Mouse (Mus musculus) layer of hippocampus, postnatal 36 days (tissue): ENCODE measurements at regions not wholly inside any gene's neighbourhood (a gene's known extent, or its start where the extent isn't known, plus 50 kb on each side); places are given as distances from the start of the nearest gene placed in this dataset.
A peak's percentile ranks its signal among the peaks of the same experiment; 100 is the strongest.

Source experiments
- DNase-seq, 2 experiments: peaks; one replicate each; pipeline ENCODE4 v3.0.0; 2022

- no peak for DNase-seq
Observed at GRCm38 (mm10) chr13:102143848-102144247, 375.8 kb upstream of the Pik3r1 start.

- no peak for DNase-seq
Observed at GRCm38 (mm10) chr13:102148039-102148438, 380.0 kb upstream of the Pik3r1 start.

- no peak for DNase-seq
Observed at GRCm38 (mm10) chr13:102153785-102154608, 386.0 kb upstream of the Pik3r1 start.

DNA sequence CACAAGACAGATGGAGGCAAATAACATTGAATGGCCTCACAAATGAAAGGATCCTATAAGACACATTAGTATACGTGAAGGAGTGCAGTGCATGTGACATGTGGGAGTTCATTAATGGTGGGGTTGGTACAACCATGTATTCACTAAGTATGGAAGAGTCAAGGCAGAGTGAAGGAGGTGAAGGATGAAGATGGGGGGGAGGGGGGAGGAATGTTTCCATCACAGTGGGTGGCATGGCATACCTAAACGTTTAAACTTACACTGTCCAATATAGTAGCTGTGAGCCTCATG lies 386.5 kb upstream of the Pik3r1 start:
- no peak for DNase-seq

GRCm38 (mm10) chr13:102157369-102158130 lies 389.5 kb upstream of the Pik3r1 start:
- DNase-seq: no peak

- DNase-seq: no peak
Observed at GRCm38 (mm10) chr13:102173382-102174234, 405.6 kb upstream of the Pik3r1 start.

DNA sequence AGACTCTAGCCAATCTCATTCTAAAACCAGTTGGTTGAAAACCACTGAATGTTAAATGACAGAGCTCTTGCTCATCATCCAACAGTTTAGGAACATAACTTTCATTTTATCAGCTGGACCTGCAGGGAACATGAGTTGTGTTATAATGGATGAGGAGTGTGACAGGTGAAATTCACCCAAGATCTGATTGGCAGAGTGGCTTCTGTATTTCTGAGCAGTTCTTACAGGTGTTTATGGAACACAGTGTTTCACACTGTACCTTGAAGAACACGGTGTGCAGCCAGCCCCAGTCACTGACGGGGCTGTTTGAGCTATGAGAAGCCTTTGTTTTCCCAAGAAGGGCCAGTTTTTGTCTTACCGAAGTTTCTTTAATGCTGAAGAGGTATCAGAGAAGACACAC lies 406.4 kb upstream of the Pik3r1 start:
- no peak for DNase-seq

DNA sequence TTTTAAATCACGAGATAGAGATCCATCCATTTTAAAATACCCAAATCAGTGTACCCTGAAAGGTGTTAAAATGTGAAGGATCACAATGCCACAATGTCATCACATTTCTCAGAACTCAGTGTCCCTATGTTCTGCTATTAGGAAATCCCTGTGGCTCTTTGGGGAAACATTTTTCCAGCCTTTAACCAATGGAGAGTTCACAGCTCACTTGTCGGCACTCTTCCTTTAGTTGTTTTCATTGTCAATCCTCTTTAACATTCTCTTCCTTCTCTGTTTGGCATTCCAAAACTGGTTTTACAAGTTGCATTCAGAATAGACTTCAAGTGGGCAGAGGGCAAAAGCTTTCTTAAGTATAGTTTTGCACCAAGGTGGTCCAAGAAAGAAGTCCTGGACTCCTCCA lies 406.9 kb upstream of the Pik3r1 start:
- DNase-seq: no peak

DNA sequence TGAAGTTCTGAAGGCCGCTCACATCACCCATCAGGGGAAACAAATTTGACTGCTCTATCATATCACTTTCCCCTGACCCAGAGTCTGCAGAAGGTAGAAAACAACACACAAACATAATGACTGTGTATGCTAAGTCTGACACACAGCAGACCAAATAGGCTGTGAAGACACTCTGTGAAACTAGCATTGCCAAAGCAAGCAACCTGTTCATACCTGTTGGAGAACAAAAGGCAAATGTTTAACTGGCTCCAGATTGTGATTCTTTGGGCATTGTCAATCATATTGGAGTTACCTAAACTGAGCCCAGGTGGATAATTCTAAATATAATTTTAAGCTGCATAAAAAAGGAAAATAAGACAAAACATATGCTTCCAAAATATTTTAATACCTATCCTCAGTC lies 407.4 kb upstream of the Pik3r1 start:
- no peak for DNase-seq

- no peak for DNase-seq
Observed at GRCm38 (mm10) chr13:102176456-102176855, 408.4 kb upstream of the Pik3r1 start.

DNA sequence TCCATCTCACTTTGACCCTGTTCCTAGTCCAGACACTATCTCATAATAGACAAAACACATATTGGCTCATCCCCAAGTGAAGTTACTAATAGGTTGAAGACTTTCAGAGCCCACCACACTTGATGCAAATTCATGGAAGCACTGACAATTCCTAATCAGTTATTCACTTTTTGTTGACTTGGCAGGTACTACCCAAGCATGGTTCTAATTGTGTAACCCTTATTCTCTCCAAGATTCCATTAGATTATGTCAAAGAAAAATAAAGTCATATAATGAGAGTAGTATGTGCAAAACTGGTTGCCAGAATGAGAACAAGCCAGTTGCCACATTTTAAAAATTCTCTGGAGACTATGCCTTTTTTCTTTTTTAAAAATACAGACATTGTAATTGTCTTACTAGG lies 426.7 kb upstream of the Pik3r1 start:
- DNase-seq: no peak

- no peak for DNase-seq
Observed at GRCm38 (mm10) chr13:102202301-102202700, 434.3 kb upstream of the Pik3r1 start.

DNA sequence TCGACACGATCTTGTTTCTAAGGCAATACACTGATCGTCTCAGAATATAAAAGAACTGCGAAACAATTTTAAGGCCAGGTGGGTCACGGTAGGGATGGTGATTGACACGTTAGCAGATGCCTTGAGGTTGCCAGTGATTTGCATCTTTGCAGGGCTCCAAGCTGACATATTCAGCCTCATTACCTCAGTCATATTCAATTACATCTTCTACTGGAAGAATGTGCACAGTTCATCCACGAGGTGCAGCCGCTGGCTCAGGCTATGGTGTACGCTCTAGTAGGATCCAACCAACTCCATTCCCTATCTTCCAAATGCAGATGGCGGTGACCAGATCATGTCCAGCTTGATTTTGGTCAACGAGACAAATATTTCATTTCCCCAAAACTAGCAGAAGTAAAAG lies 450.5 kb upstream of the Pik3r1 start:
- no peak for DNase-seq

GRCm38 (mm10) chr13:102231048-102231447 lies 462.3 kb upstream of the Cd180 start:
- no peak for DNase-seq

DNA sequence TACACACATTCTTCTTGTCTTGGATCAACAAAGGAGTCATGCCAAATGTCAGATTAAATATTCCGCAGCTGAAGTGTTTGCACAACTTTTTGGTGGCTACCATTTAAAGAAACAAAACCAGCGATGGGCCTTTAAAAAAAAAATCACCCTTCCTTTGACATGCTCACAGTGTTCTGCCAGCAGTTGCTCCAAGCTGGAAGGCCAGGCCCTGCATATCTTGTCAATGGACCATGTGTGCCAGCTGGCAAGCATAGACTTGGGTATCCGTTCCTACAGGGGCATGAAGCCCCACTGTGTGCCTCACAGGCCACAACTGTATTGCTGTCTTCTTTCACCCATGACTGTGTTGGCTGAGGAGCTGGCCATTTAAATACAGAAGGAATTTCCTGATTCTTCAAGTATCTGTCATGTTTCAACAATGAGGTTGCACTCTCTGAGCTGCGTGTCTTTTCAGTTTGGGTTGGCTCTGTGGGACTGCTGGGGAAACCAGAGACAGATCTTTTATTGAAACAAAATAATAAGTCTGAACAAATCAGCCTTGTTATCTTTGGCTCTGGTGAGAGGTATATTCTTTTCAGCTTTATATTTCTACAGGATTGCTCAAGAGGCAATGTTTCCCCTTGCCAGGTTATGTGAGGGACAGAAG lies 460.9 kb upstream of the Cd180 start:
- DNase-seq: peak; percentile 3 to 6

DNA sequence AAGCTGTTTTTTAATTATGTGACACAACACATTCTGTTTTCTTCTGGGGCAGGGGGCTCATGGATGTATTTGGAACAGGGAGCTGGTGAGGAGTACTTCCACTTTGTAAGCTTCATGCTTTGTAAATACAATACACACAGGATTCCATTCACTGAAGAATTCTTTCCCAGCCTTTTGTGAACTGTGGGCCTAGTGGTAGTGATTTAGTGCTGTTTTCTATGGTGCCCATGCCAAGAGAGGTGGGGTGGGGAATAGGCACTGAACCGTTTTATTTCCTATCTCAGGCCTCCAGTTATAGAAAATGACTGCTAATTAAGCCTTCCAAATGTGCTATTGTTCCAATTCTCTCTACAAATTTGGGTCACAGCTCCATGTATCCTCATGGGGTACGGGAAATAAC lies 442.5 kb upstream of the Cd180 start:
- DNase-seq: no peak

DNA sequence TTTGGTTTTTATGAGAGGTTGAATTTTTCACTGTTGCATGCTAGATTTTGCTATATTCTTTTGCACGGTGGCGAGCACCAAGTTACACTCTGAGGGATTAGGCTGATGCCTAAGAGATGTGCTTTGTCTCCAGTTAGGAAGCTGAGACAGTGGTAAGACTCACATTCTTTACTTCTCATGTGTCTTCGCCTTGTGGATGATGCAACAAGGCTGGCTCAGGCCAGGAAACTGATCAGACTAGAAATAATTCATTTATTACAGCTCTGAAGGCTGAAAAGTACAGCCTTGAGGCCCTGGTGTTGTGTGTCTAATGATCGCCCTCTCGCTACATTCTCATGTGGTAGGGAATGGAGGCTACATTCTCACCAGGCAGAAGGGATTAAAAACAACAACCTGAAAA lies 441.6 kb upstream of the Cd180 start:
- no peak for DNase-seq

GRCm38 (mm10) chr13:102255401-102256371 lies 437.7 kb upstream of the Cd180 start:
- DNase-seq: no peak

DNA sequence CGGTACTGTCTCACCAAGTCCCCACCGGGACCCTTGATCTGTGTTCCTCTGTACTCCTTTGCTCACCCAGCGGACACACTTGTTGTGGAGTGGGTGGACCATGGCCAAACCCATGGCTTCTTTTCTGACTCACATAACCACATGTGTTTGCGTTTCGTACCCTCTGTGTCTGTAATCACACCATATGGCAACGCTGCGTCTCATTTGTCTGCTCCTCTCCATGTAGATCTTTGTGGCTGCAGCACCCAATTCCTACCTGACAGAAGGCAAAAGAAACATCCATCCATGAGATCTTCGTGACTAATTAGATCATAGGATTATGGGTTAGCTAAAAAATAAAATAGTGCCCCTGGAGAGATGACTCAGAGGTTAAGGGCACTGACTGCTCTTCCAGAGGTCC lies 435.2 kb upstream of the Cd180 start:
- DNase-seq: no peak

- no peak for DNase-seq
Observed at GRCm38 (mm10) chr13:102273818-102274217, 419.5 kb upstream of the Cd180 start.

- no peak for DNase-seq
Observed at GRCm38 (mm10) chr13:102275296-102275695, 418.1 kb upstream of the Cd180 start.
